Mouse (Mus musculus): ENCODE measurements around the gene Slc43a2.

The Slc43a2 gene

GRCm38 (mm10) chr11:75531469-75532242, at the start of gene Slc43a2:
Gene Slc43a2 (plus strand): TSS chr11:75531694.
- peak; percentile 92 for DNase-seq (ENCODE audit: low read depth, low spot score)

- no peak for DNase-seq (ENCODE audit: low read depth, low spot score)
These were observed 45.3 kb upstream of the Slc43a2 start for GRCm38 (mm10) chr11:75486192-75486591.

GRCm38 (mm10) chr11:75486601-75487285, 44.8 kb upstream of the Slc43a2 start, which contains the start of gene Prpf8:
Gene Prpf8 (plus strand): TSS chr11:75486816.
- DNase-seq (ENCODE audit: low read depth, low spot score): peak; percentile 97

- no peak for DNase-seq (ENCODE audit: low read depth, low spot score)
These were observed 44.0 kb upstream of the Slc43a2 start for GRCm38 (mm10) chr11:75487496-75487895.

- no peak for DNase-seq (ENCODE audit: low read depth, low spot score)
These were observed 37.0 kb upstream of the Slc43a2 start for GRCm38 (mm10) chr11:75494296-75495049.

GRCm38 (mm10) chr11:75498126-75498525, 33.4 kb upstream of the Slc43a2 start:
- DNase-seq (ENCODE audit: low read depth, low spot score): no peak

GRCm38 (mm10) chr11:75508162-75508561, 23.3 kb upstream of the Slc43a2 start:
- no peak for DNase-seq (ENCODE audit: low read depth, low spot score)

- no peak for DNase-seq (ENCODE audit: low read depth, low spot score)
These were observed 22.6 kb upstream of the Slc43a2 start for GRCm38 (mm10) chr11:75508904-75509303.

GRCm38 (mm10) chr11:75509741-75510626, 21.5 kb upstream of the Slc43a2 start, which contains the start of gene Rilp:
Gene Rilp (plus strand): TSS chr11:75510094.
- DNase-seq (ENCODE audit: low read depth, low spot score): no peak

- peak; percentile 92 for DNase-seq (ENCODE audit: low read depth, low spot score)
These were observed 20.9 kb upstream of the Slc43a2 start for GRCm38 (mm10) chr11:75510627-75510993.

- DNase-seq (ENCODE audit: low read depth, low spot score): no peak
These were observed 20.3 kb upstream of the Slc43a2 start for GRCm38 (mm10) chr11:75511213-75511612.

GRCm38 (mm10) chr11:75512301-75513018, 19.0 kb upstream of the Slc43a2 start:
- no peak for DNase-seq (ENCODE audit: low read depth, low spot score)

GRCm38 (mm10) chr11:75513336-75513735, 18.2 kb upstream of the Slc43a2 start, which contains the start of gene Scarf1:
Gene Scarf1 (plus strand): TSS chr11:75513540.
- no peak for DNase-seq (ENCODE audit: low read depth, low spot score)

- DNase-seq (ENCODE audit: low read depth, low spot score): no peak
These were observed 16.3 kb upstream of the Slc43a2 start for GRCm38 (mm10) chr11:75515186-75515585.

GRCm38 (mm10) chr11:75519834-75520633, 11.5 kb upstream of the Slc43a2 start:
- DNase-seq (ENCODE audit: low read depth, low spot score): no peak

- no peak for DNase-seq (ENCODE audit: low read depth, low spot score)
These were observed 9.9 kb upstream of the Slc43a2 start for GRCm38 (mm10) chr11:75521609-75522008.

- DNase-seq (ENCODE audit: low read depth, low spot score): no peak
These were observed 8.7 kb upstream of the Slc43a2 start for GRCm38 (mm10) chr11:75522793-75523192.

- no peak for DNase-seq (ENCODE audit: low read depth, low spot score)
These were observed 5.9 kb upstream of the Slc43a2 start for GRCm38 (mm10) chr11:75525531-75526125.

GRCm38 (mm10) chr11:75526943-75527342, 4.6 kb upstream of the Slc43a2 start:
- no peak for DNase-seq (ENCODE audit: low read depth, low spot score)

Data from CD4-positive helper T cell, adult 2 months (primary cell).